Mouse (Mus musculus): ENCODE measurements around the gene Wdr70. TPM values are rescaled to one million over a fixed set of nuclear protein-coding genes. Genes with fewer than 3 reads are reported as not detected.

Wdr70 gene
- polyA plus RNA-seq, 1 experiment from 2014 or later, result 81.5 TPM

DNA sequence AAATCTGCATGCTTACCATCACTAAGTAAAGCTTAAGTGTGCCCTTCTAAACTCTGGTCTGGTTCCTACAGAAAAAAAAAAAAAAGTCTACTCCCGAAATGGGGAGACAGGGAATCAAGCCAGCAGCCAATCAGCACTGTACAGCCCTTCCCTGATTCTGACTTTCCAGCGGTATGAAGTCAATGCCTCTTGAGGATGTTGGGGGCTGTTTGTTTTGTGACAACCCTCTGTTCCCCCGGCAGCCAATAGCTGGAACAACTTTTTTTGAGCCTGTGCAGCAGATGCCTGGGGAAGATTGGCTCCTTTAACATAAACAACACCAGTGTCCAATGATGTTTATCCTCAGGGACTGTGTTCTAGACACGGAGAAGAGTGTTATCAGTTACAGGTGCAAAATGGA lies 164.4 kb downstream of the Wdr70 start:
- no peaks in the 10 kb centered on the region for H3K9me3 ChIP-seq (ENCODE audit: control insufficient read depth, low read length)
- ATAC-seq (ENCODE audit: low FRiP score) (no peak), DNase-seq (ENCODE audit: low spot score, missing footprints) (no peak)
- no peak overlapping the region for H3K27ac ChIP-seq (ENCODE audit: low read depth, low read length)
- no peak overlapping the region for H3K4me2 ChIP-seq
- H3K9ac ChIP-seq (ENCODE audit: low read length), result no peak overlapping the region
- H3K36me3 ChIP-seq (ENCODE audit: control insufficient read depth, insufficient read depth, low read length), result no peaks in the 10 kb centered on the region
- WGBS, result 68% methylated on average over 4 of the region's 4 CpGs
- H3K4me1 ChIP-seq (ENCODE audit: control insufficient read depth, insufficient read depth, low read length), result no peaks in the 10 kb centered on the region
- no peak overlapping the region for H3K4me3 ChIP-seq (ENCODE audit: low read depth, low read length)
- H3K27me3 ChIP-seq (ENCODE audit: control insufficient read depth, insufficient read depth, low read length), result no peaks in the 10 kb centered on the region

DNA sequence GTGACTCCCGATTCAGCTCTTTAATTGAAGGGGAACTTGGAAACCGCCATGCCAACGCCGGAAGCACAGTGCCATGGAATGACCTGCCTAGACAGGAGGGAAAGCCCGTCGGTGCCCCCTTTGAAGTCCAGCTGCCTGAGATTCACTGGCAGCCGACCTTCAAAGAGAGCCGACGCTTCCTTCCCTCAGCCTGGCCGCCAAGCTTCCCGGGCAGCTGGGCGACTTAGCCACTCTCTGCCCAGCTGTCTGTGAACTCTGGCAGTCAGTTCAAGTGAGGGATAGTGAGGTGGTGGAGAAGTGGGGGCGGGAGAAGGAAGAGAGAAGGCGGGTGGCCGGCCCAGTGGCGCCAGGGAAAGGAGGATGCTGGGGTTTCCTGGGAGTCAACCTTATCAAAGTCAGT lies 164.9 kb downstream of the Wdr70 start:
- Histone ChIP-seq H3K4me3 (ENCODE audit: low read depth, low read length) (no peak overlapping the region), H3K27me3 (ENCODE audit: control insufficient read depth, insufficient read depth, low read length) (no peaks in the 10 kb centered on the region), H3K4me2 (no peak overlapping the region), H3K4me1 (ENCODE audit: control insufficient read depth, insufficient read depth, low read length) (no peaks in the 10 kb centered on the region), H3K36me3 (ENCODE audit: control insufficient read depth, insufficient read depth, low read length) (no peaks in the 10 kb centered on the region), H3K9me3 (ENCODE audit: control insufficient read depth, low read length) (no peaks in the 10 kb centered on the region), H3K9ac (ENCODE audit: low read length) (no peak overlapping the region), H3K27ac (ENCODE audit: low read depth, low read length) (no peak overlapping the region)
- DNase-seq (ENCODE audit: low spot score, missing footprints) (peak; percentile 85), ATAC-seq (ENCODE audit: low FRiP score) (no peak)
- WGBS, result 67% methylated on average over 16 of the region's 16 CpGs

- ATAC-seq (ENCODE audit: low FRiP score), result no peak
- no peak overlapping the region for H3K4me3 ChIP-seq (ENCODE audit: low read depth, low read length)
- H3K27me3 ChIP-seq (ENCODE audit: control insufficient read depth, insufficient read depth, low read length), result no peaks in the 10 kb centered on the region
- H3K36me3 ChIP-seq (ENCODE audit: control insufficient read depth, insufficient read depth, low read length), result no peaks in the 10 kb centered on the region
- DNase-seq (ENCODE audit: low spot score, missing footprints), result no peak
- H3K4me2 ChIP-seq, result no peak overlapping the region
- H3K9me3 ChIP-seq (ENCODE audit: control insufficient read depth, low read length), result no peaks in the 10 kb centered on the region
- H3K4me1 ChIP-seq (ENCODE audit: control insufficient read depth, insufficient read depth, low read length), result no peaks in the 10 kb centered on the region
- no peak overlapping the region for H3K9ac ChIP-seq (ENCODE audit: low read length)
- no peak overlapping the region for H3K27ac ChIP-seq (ENCODE audit: low read depth, low read length)
- WGBS, result 92% methylated on average over 8 of the region's 8 CpGs
Observed at GRCm38 (mm10) chr15:7931605-7932008, 167.4 kb downstream of the Wdr70 start.

DNA sequence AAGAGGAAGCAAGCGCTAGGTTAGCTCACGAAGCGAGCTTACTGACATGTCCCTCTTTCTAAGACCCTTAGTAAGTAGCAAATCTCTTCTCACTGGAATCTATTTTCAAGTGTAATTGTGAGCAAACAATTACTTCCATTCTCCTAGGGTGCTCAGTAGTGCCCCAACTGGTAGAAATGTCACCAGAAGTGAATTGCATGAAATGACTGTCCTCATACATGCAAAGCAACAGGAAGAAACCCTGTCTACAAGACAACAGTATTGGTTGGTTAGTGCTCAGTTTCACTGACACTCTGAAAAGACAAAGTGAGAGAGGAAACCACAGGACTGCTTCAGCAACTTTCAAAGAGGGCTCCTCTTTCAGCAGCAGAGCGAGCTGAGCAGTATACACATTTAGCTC lies 173.6 kb downstream of the Wdr70 start:
- ATAC-seq (ENCODE audit: low FRiP score), result no peak

GRCm38 (mm10) chr15:7923281-7923680 lies 175.7 kb downstream of the Wdr70 start:
- Histone ChIP-seq H3K9ac (ENCODE audit: low read length) (no peak overlapping the region), H3K27ac (ENCODE audit: low read depth, low read length) (no peak overlapping the region), H3K36me3 (ENCODE audit: control insufficient read depth, insufficient read depth, low read length) (no peaks in the 10 kb centered on the region), H3K9me3 (ENCODE audit: control insufficient read depth, low read length) (no peaks in the 10 kb centered on the region), H3K27me3 (ENCODE audit: control insufficient read depth, insufficient read depth, low read length) (no peaks in the 10 kb centered on the region), H3K4me3 (ENCODE audit: low read depth, low read length) (no peak overlapping the region), H3K4me1 (ENCODE audit: control insufficient read depth, insufficient read depth, low read length) (no peaks in the 10 kb centered on the region), H3K4me2 (no peak overlapping the region)
- ATAC-seq (ENCODE audit: low FRiP score), result no peak
- DNase-seq (ENCODE audit: low spot score, missing footprints), result peak; percentile 75
- WGBS, result 93% methylated on average over 4 of the region's 4 CpGs

More for the DNA sequence above, 173.6 kb downstream of the Wdr70 start:
- Histone ChIP-seq H3K27ac (ENCODE audit: low read depth, low read length) (no peak overlapping the region), H3K4me2 (no peak overlapping the region), H3K9ac (ENCODE audit: low read length) (no peak overlapping the region), H3K9me3 (ENCODE audit: control insufficient read depth, low read length) (no peaks in the 10 kb centered on the region), H3K36me3 (ENCODE audit: control insufficient read depth, insufficient read depth, low read length) (no peaks in the 10 kb centered on the region), H3K4me3 (ENCODE audit: low read depth, low read length) (no peak overlapping the region), H3K4me1 (ENCODE audit: control insufficient read depth, insufficient read depth, low read length) (no peaks in the 10 kb centered on the region), H3K27me3 (ENCODE audit: control insufficient read depth, insufficient read depth, low read length) (no peaks in the 10 kb centered on the region)
- 91% methylated on average over 4 of the region's 4 CpGs for WGBS
- DNase-seq (ENCODE audit: low spot score, missing footprints), result peak; percentile 6

- no peak overlapping the region for H3K9ac ChIP-seq (ENCODE audit: low read length)
- no peak overlapping the region for H3K27ac ChIP-seq (ENCODE audit: low read depth, low read length)
- no peak for ATAC-seq (ENCODE audit: low FRiP score)
- 91% methylated on average over 14 of the region's 14 CpGs for WGBS
- no peak overlapping the region for H3K4me2 ChIP-seq
- no peaks in the 10 kb centered on the region for H3K4me1 ChIP-seq (ENCODE audit: control insufficient read depth, insufficient read depth, low read length)
- peak; percentile 66 for DNase-seq (ENCODE audit: low spot score, missing footprints)
- no peaks in the 10 kb centered on the region for H3K36me3 ChIP-seq (ENCODE audit: control insufficient read depth, insufficient read depth, low read length)
- H3K27me3 ChIP-seq (ENCODE audit: control insufficient read depth, insufficient read depth, low read length), result no peaks in the 10 kb centered on the region
- H3K9me3 ChIP-seq (ENCODE audit: control insufficient read depth, low read length), result no peaks in the 10 kb centered on the region
- no peak overlapping the region for H3K4me3 ChIP-seq (ENCODE audit: low read depth, low read length)
Observed at GRCm38 (mm10) chr15:7922291-7923037, 176.5 kb downstream of the Wdr70 start.

DNA sequence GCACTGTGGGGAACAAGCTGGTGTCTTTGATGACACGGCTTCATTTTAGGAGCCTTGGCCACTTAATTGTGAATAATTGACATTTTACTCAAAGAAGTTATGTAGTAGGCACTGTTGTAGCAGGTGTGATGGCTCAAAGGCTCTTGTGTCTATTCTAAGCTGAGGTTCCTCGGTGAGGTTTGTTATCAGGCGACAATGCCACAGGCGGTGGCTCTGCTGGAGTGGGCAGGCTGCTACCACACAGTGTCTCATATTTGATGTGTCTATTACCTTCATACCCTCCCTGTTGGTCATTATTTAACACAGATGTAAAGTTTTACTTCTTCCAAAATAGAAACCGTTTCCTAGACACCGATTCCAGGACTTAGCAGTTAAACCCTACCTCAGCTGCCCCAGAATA lies 177.9 kb downstream of the Wdr70 start:
- Histone ChIP-seq H3K27me3 (ENCODE audit: control insufficient read depth, insufficient read depth, low read length) (no peaks in the 10 kb centered on the region), H3K36me3 (ENCODE audit: control insufficient read depth, insufficient read depth, low read length) (no peaks in the 10 kb centered on the region), H3K27ac (ENCODE audit: low read depth, low read length) (no peak overlapping the region), H3K9ac (ENCODE audit: low read length) (no peak overlapping the region), H3K4me3 (ENCODE audit: low read depth, low read length) (no peak overlapping the region), H3K9me3 (ENCODE audit: control insufficient read depth, low read length) (no peaks in the 10 kb centered on the region), H3K4me1 (ENCODE audit: control insufficient read depth, insufficient read depth, low read length) (no peaks in the 10 kb centered on the region), H3K4me2 (no peak overlapping the region)
- ATAC-seq (ENCODE audit: low FRiP score) (no peak), DNase-seq (ENCODE audit: low spot score, missing footprints) (no peak)
- 88% methylated on average over 6 of the region's 6 CpGs for WGBS

- Histone ChIP-seq H3K9me3 (ENCODE audit: control insufficient read depth, low read length) (no peaks in the 10 kb centered on the region), H3K9ac (ENCODE audit: low read length) (no peak overlapping the region), H3K4me2 (no peak overlapping the region), H3K36me3 (ENCODE audit: control insufficient read depth, insufficient read depth, low read length) (no peaks in the 10 kb centered on the region), H3K4me3 (ENCODE audit: low read depth, low read length) (no peak overlapping the region), H3K27ac (ENCODE audit: low read depth, low read length) (no peak overlapping the region), H3K27me3 (ENCODE audit: control insufficient read depth, insufficient read depth, low read length) (no peaks in the 10 kb centered on the region), H3K4me1 (ENCODE audit: control insufficient read depth, insufficient read depth, low read length) (no peaks in the 10 kb centered on the region)
- DNase-seq (ENCODE audit: low spot score, missing footprints) (no peak), ATAC-seq (ENCODE audit: low FRiP score) (no peak)
- 74% methylated on average over 5 of the region's 5 CpGs for WGBS
Observed at GRCm38 (mm10) chr15:7906491-7907035, 192.4 kb downstream of the Wdr70 start.

DNA sequence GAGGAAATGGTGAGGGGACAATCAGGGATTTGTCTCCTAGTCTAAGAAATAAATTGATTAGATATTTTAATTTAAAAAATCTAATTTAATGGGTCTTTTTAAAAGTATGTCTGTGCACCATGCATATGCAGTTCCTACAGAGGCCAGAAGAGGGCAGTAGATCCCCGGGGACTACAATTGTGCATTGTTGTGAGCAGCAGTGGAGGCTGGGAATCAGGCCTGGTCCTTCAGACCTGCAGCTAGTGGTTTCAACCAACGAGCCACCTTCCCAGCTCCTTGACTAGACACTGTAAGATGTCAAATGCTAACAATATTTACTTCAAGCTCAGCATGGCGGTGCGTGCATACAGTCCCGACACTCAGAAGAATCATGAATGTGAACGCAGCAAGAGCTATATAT lies 199.7 kb downstream of the Wdr70 start:
- H3K9me3 ChIP-seq (ENCODE audit: control insufficient read depth, low read length), result no peaks in the 10 kb centered on the region
- 94% methylated on average over 6 of the region's 6 CpGs for WGBS
- ATAC-seq (ENCODE audit: low FRiP score), result no peak
- no peak overlapping the region for H3K27ac ChIP-seq (ENCODE audit: low read depth, low read length)
- H3K9ac ChIP-seq (ENCODE audit: low read length), result no peak overlapping the region
- no peak overlapping the region for H3K4me3 ChIP-seq (ENCODE audit: low read depth, low read length)
- H3K27me3 ChIP-seq (ENCODE audit: control insufficient read depth, insufficient read depth, low read length), result no peaks in the 10 kb centered on the region
- H3K4me1 ChIP-seq (ENCODE audit: control insufficient read depth, insufficient read depth, low read length), result no peaks in the 10 kb centered on the region
- no peaks in the 10 kb centered on the region for H3K36me3 ChIP-seq (ENCODE audit: control insufficient read depth, insufficient read depth, low read length)
- no peak overlapping the region for H3K4me2 ChIP-seq
- no peak for DNase-seq (ENCODE audit: low spot score, missing footprints)
